Mouse (Mus musculus) embryonic fibroblast, embryonic 13.5 days (primary cell): ENCODE measurements around the gene Drg1.
"Not testable (repeated sequence)": the region's sequence is repeated elsewhere in the genome, so short reads cannot be mapped to it uniquely, and the experiment has no call there.

Source experiments
- CTCF ChIP-seq: IDR thresholded peaks from 2 replicates; pipeline ENCODE4 v1.5.1; 2011; ENCODE audit warnings: mild to moderate bottlenecking, control low read depth, low read length, moderate library complexity, borderline replicate concordance; ENCODE audit not compliant: insufficient read depth
- POLR2A ChIP-seq: IDR thresholded peaks from 2 replicates; pipeline ENCODE4 v1.6.1; 2011; ENCODE audit warnings: low read depth, mild to moderate bottlenecking, control low read depth, low read length, moderate library complexity

DNA sequence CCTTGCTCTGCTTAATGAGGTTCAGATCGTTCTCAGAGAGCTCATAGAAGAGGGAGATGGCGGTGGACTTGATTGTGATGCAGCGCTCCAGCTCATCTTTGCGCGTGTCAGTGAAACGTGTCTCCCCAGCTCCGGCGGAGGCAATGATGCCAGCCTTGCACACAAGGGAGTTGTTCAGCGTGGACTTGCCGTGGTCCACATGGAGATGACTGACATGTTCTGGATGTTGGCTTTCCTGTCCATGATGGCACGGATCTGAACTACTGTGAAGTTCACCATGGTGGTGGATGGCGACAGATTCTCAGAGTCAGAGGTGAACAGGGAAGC is 115.6 kb downstream of the Drg1 start:
- TF ChIP-seq CTCF, POLR2A: not testable (repeated sequence)
